Mouse (Mus musculus): ENCODE measurements at regions not wholly inside any gene's neighbourhood (a gene's known extent, or its start where the extent isn't known, plus 50 kb on each side); places are given as distances from the start of the nearest gene placed in this dataset.

DNA sequence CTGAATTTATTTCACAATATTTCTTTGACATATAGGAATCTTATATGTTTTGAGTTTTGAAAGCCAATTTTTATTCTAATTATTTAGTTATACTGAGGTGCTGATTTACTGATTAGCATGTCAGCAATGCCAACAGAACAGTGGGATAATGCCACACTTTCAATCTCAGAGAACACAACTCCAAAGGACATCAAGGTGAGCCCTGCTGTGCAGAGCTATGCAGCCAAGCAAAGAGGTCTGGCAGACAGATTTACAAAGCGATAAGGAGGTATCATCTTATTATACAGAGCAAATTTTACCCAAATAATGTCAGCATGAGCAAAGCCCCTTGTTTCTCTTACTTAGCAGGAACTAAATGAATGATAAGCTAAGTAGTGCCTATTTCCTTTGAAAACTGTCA lies 204.7 kb upstream of the Tyrp1 start:
- Histone ChIP-seq H3K27me3 (ENCODE audit: insufficient read depth, low read length) (no peaks in the 10 kb centered on the region), H3K4me1 (ENCODE audit: insufficient read depth, low read length) (no peaks in the 10 kb centered on the region), H3K9me3 (ENCODE audit: low read length) (no peaks in the 10 kb centered on the region), H3K9ac (replicated peaks; ENCODE audit: low read length) (no peak overlapping the region), H3K36me3 (ENCODE audit: insufficient read depth, low read length) (no peaks in the 10 kb centered on the region), H3K27ac (ENCODE audit: low read length) (no peak overlapping the region), H3K4me2 (replicated peaks; ENCODE audit: low read depth, low read length) (no peak overlapping the region), H3K4me3 (ENCODE audit: low read length) (no peak overlapping the region)
- no peak for ATAC-seq (ENCODE audit: low FRiP score, low TSS enrichment)
- WGBS, result 76% methylated on average over 1 of the region's 1 CpGs

DNA sequence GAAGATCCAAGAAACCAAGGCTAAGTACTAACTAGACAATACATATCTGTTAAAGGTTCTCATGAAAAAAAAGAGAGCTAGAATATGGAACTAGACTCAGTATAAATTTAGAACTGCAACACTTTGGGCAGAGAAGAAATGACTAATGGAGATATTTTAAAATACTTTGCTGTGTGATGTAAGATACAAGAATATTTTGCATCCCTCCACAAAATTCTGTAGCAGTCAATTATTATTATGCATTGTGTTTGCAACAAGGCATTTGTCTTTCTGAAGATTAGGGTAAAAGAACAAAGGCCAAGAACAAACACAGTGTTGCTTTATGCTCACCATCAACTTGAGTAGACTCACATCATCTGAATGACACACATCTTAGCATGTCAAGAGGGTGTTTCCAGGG lies 203.7 kb upstream of the Tyrp1 start:
- no peak overlapping the region for H3K9ac ChIP-seq (replicated peaks; ENCODE audit: low read length)
- no peak for ATAC-seq (ENCODE audit: low FRiP score, low TSS enrichment)
- H3K4me1 ChIP-seq (ENCODE audit: insufficient read depth, low read length), result no peaks in the 10 kb centered on the region
- H3K4me2 ChIP-seq (replicated peaks; ENCODE audit: low read depth, low read length), result no peak overlapping the region
- no peaks in the 10 kb centered on the region for H3K27me3 ChIP-seq (ENCODE audit: insufficient read depth, low read length)
- H3K9me3 ChIP-seq (ENCODE audit: low read length), result no peaks in the 10 kb centered on the region
- no peak overlapping the region for H3K27ac ChIP-seq (ENCODE audit: low read length)
- no peak overlapping the region for H3K4me3 ChIP-seq (ENCODE audit: low read length)
- no peaks in the 10 kb centered on the region for H3K36me3 ChIP-seq (ENCODE audit: insufficient read depth, low read length)

GRCm38 (mm10) chr4:80631041-80631440 lies 202.9 kb upstream of the Tyrp1 start:
- WGBS, result 81% methylated on average over 4 of the region's 4 CpGs
- H3K4me1 ChIP-seq (ENCODE audit: insufficient read depth, low read length), result no peaks in the 10 kb centered on the region
- ATAC-seq (ENCODE audit: low FRiP score, low TSS enrichment), result no peak

GRCm38 (mm10) chr4:80631441-80631840 lies 202.5 kb upstream of the Tyrp1 start:
- Histone ChIP-seq H3K4me2 (replicated peaks; ENCODE audit: low read depth, low read length) (no peak overlapping the region), H3K4me3 (ENCODE audit: low read length) (no peak overlapping the region), H3K27me3 (ENCODE audit: insufficient read depth, low read length) (no peaks in the 10 kb centered on the region), H3K9me3 (ENCODE audit: low read length) (no peaks in the 10 kb centered on the region), H3K27ac (ENCODE audit: low read length) (no peak overlapping the region), H3K4me1 (ENCODE audit: insufficient read depth, low read length) (no peaks in the 10 kb centered on the region), H3K9ac (replicated peaks; ENCODE audit: low read length) (no peak overlapping the region), H3K36me3 (ENCODE audit: insufficient read depth, low read length) (no peaks in the 10 kb centered on the region)
- ATAC-seq (ENCODE audit: low FRiP score, low TSS enrichment), result no peak
- WGBS, result 80% methylated on average over 4 of the region's 4 CpGs

More at GRCm38 (mm10) chr4:80631041-80631440, 202.9 kb upstream of the Tyrp1 start:
- Histone ChIP-seq H3K4me3 (ENCODE audit: low read length) (no peak overlapping the region), H3K9ac (replicated peaks; ENCODE audit: low read length) (no peak overlapping the region), H3K36me3 (ENCODE audit: insufficient read depth, low read length) (no peaks in the 10 kb centered on the region), H3K27ac (ENCODE audit: low read length) (no peak overlapping the region), H3K4me2 (replicated peaks; ENCODE audit: low read depth, low read length) (no peak overlapping the region), H3K27me3 (ENCODE audit: insufficient read depth, low read length) (no peaks in the 10 kb centered on the region), H3K9me3 (ENCODE audit: low read length) (no peaks in the 10 kb centered on the region)

GRCm38 (mm10) chr4:80638381-80638780 lies 195.5 kb upstream of the Tyrp1 start:
- no peak for ATAC-seq (ENCODE audit: low FRiP score, low TSS enrichment)

More at GRCm38 (mm10) chr4:80638381-80638780, 195.5 kb upstream of the Tyrp1 start:
- H3K4me2 ChIP-seq (replicated peaks; ENCODE audit: low read depth, low read length), result no peak overlapping the region
- H3K9ac ChIP-seq (replicated peaks; ENCODE audit: low read length), result no peak overlapping the region
- no peaks in the 10 kb centered on the region for H3K4me1 ChIP-seq (ENCODE audit: insufficient read depth, low read length)
- no peaks in the 10 kb centered on the region for H3K9me3 ChIP-seq (ENCODE audit: low read length)
- no peaks in the 10 kb centered on the region for H3K36me3 ChIP-seq (ENCODE audit: insufficient read depth, low read length)
- H3K4me3 ChIP-seq (ENCODE audit: low read length), result no peak overlapping the region
- H3K27ac ChIP-seq (ENCODE audit: low read length), result no peak overlapping the region
- H3K27me3 ChIP-seq (ENCODE audit: insufficient read depth, low read length), result no peaks in the 10 kb centered on the region

Measured in kidney, embryonic 16.5 days (tissue).